Mouse (Mus musculus) embryo, embryonic 9.5 days (tissue): ENCODE data around the gene Tnip1.

Experiments used
- DNase-seq: peaks from one replicate; pipeline ENCODE4 v3.0.0-alpha.2; 2017; ENCODE audit errors: extremely low spot score

Gene Tnip1

DNA sequence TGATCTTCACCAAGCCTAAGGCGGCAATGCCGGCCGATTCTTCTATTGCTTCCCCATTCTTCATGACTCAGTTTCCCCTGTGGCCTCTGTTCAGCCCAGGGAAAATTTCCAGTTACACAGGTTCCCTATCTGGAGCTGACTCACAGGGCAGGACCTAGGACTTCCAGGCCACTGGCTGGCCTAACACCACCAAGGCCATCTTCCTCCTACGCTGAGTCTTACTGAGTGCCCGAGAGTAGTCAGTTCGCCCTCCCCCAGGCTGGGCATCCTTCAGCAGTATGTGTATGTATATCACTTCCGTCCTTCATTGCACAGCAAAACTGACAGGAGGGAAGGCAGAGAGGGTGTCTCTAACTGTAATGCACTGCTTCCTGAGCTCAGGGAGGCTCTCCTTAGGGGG, 28.5 kb downstream of the Tnip1 start:
- no peak for DNase-seq

DNA sequence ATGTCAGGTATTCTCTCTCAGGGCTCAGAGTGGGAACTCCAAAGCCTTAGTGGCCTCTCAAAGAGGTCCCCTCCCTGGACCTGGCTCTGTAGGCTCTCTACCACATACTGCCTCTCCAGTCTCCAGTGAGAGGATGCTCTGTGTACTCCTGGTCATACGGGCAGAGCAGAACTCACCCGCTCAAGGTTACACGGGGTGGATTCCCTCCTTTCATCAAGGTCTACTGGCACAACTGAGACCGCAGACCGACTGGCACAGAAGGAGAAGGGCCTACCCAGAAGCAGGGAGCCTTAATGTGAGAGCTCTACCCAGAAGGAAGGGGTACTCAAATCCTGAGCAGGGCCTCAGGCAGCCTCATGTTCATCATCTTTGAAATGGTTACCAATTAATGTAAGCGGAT, 30.2 kb downstream of the Tnip1 start:
- DNase-seq: no peak

DNA sequence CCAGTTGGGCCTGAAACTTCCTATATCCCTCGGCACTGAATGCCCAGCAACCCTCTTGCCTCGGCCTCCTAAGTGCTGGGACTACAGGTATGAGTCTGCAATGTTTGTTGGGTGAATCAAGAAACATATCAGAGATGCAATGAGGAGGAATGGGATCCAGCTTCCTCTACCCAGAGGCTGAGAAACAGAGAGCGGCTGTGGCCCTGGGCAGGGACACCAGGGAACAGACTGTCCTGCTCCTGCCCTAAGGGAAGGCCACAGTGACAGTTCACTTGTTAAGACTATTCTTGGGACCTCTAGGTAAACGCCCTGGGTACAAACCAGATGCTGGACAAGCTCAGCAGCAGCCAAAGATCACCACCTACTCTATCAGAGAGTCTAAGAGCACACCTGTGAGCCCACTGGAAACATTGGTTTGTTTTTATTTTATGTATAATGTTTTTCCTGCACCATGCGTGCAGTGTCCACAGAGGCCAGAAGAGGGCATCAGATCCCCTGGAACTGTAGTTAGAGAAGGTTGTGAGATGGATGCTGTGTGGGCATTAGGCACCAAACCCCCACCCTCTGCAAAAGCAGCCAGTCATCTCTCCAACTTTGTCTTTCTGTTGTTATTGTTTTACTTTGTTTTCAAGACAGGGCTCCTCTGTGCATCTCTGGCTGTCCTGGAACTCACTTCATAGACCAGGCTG, 31.2 kb downstream of the Tnip1 start:
- peak; percentile 29 for DNase-seq

DNA sequence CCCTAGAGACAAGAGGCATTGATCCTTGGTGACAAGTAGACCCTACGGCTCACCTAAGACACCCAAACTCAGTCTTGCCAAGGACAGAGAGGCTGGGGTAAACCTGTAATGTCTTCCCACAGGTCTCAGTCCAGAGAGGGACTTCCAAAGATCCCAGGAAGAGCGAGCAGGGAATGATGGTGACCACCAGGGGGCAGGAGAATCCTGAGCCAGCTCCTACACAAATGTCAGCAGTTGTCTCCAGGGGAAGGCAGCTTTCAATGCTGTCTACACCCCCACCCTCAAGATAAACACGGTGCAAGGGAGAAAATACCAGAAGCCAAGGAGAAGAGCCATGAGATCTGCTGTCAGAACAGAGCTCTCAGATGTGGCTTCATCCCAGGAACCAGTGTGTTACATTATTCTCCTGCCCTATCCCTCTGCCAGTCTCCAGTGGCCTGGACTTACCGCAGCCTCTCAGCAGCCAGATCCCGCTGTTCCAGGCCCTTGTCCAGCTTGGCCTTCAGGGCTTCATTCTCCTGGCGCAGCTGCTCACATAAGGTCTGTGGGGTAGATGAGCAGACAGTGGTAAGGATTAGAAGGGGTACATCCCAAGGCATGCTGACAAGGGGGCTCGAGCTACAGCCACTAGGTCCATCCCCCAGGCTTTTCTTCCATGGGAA, 32.3 kb downstream of the Tnip1 start:
- DNase-seq: peak; percentile 60

DNA sequence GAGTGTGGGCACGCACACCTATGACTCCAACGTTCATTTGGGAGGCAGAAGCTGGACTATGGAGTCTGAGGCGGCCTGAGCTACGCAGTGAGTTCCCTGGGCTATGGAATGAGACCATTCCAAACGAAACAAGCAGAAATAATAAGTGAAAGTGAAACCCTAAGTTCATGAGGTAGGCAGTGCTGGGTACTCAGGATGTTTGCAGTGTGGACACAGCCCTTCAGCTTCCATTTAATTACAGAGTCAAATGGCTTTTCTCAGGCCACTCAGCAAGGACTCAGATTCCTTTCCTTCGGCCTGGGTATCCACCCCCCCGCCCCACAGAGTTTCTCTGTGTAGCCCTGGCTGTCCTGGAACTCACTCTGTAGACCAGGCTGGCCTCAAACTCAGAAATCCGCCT, 33.0 kb downstream of the Tnip1 start:
- DNase-seq: no peak

DNA sequence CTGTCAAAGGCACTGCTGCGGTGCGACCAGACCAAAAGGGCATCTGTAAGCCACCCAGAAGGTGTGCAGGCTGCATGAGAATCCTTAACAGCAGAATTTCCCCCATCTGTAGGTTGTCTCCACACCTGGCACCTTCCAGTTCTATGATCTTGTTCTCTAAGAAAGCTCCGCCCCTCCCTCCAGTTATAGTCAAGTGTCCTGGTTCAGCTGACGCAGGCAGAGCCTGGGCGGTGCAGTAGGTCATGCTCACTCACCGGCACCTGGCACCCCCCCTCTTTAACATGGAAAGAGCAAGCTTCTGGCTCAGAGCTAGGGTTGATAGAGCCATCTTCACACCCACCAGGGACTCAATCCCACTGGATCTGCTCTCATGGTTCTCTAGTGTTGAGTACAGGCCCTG, 33.4 kb downstream of the Tnip1 start:
- DNase-seq: no peak

DNA sequence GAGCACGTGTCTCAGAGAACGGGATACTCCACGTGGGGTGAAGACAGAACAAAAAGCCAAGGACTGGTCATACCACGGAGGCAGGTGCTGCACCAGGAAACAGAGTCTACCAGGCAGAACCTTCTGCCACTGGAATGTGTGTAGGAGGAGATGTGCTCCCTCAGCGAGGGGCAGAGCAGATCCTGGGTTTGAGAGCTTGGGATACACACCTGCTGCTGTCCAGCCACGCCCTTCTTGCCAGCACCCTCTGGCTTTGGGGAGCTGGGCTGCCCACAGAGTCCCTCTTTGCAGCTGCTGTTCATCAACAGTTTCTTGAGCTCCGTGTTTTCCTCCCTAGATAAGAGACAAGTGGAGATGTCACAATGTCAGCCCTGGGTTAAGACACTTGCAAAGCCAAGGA, 33.8 kb downstream of the Tnip1 start:
- no peak for DNase-seq

DNA sequence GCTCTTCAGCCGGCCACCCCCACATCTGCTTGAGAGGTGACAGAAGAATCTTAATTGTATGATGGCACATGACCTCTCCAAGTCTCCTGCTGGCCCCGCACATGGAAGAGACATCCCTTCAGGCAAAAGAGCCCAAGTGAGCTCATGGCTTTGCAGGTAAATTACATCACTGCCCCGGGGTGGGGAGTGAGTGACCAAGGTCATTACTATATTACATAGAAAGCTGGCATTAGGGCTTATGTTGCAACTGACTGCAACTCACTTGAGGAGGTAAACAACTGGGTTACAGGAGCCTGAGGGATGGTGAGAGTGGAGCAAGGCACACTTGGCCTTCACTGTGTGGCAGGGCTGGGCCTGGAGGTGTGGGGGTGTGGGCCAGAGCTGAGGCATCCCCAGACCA, 34.5 kb downstream of the Tnip1 start:
- no peak for DNase-seq

DNA sequence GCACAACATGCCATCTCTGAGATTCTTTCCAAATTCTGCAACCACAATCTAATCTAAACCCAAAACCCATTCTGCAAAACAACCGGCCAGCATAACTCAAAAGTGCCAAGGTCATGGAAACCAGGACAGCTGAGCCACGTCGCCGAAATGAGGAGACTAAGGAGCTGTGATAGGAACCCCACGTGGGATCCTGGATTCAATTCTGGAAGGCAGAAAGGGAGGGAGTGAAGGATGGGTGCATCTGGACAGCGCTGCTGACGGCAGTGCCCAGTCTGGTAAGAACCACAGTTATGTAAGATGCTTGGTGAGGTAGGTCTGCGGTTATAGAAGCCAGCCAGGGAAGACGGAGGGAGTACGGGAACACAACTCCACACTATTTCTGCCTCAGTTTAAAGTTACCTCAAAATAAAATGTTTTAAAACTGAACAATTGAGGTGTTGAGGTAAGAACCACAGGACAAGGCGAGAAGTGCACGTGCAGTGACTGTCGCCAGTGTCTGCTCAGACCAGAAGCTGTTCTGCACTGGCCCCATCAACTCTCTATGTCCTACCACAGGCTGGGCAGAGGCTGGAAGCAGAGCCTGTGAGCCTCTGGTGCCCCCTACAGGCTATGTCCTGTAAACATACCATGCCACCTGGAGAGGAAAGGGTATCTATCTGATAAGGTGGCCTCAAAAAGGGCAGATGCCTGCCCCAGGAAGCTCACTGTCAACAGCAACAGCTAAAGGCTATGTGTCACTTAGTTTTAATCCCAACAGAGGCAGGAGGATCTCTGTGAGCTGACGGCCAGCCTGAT, 35.2 kb downstream of the Tnip1 start:
- peak; percentile 59 for DNase-seq

DNA sequence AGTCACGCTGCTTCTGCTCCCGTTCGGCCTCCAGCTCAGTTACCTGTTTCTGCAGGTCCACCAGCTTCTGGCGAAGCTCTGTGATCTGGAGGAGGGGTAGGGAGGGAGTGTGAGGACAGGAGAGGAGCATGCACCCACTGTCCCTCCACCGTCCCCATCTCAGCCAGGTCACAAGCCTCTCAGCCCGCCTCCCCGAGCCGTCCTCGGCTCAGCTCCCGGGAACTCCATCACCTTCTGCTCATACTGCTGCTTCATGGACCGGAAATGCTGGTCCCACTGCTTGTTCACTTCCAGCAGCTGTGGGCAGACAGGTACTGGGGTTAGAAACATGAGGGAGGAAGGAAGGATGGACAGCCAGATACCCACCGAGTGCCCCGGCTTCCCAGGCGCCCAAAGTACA, 38.6 kb downstream of the Tnip1 start:
- DNase-seq: no peak

DNA sequence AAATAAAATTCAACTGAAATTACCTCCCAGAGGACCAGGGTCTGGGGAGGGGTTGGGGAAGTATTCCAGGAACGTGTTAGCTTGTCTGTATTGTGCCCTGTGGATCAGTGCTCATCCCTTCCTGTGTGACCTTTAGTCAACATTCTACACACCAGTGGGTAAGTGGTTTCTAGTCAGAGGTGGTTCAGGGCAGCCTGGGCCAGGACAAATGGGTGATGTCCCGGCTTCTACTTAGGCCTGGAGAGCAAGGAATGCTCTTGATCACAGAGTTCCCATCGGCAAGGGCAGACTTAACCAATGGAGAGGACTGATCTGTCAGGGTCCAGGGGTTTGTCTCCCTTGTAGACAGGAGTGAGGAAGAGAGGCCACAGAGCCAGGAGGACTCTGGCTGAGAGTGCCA, 40.2 kb downstream of the Tnip1 start:
- DNase-seq: no peak

DNA sequence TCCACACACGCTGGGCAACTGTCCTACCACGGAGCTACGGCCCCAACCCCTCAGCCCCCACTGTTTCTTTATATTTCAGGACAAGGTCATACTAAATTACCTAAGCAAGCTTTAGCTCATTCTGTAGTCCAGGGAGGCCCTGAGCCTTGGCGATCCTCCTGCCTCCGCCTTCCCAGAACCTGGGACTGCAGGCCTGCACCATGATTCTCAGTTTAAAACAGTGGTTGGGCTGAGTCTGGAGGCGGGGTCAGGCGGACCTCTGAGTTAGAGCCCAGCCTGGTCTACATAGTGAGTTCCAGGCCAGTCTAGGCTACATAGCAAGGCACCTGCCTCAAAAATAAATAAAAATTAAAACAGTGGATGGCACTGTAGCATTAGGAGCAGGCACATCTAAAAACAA, 40.9 kb downstream of the Tnip1 start:
- DNase-seq: peak; percentile 37

DNA sequence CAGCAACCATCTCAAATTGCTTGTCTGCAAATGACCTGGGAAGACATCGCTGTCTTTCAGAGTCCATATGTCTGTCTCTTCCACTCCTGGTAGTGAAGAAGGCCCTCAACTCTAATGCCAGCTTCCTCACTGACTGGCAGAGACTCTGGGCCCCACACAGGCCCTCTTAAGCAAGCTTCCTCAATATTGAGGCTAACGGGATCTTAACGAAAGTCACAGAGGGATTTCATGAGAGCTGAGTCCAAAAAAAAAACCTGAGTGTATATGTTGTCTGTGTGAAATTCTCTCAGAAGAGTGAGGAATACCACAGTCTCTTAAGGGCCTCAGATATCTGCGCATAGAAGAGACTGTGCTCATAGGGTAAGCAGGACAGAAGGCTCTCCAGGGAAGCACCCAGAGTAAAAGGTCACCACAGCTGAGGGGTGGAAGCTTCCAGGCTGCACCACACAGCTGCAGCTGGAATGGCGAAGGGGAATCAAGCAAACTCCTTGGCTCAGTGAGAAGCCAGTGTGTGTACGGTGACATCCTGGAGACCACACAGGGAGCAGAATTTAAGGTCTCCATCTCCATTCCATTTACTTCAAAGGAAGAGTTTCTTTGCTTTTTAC, 41.6 kb downstream of the Tnip1 start:
- no peak for DNase-seq

DNA sequence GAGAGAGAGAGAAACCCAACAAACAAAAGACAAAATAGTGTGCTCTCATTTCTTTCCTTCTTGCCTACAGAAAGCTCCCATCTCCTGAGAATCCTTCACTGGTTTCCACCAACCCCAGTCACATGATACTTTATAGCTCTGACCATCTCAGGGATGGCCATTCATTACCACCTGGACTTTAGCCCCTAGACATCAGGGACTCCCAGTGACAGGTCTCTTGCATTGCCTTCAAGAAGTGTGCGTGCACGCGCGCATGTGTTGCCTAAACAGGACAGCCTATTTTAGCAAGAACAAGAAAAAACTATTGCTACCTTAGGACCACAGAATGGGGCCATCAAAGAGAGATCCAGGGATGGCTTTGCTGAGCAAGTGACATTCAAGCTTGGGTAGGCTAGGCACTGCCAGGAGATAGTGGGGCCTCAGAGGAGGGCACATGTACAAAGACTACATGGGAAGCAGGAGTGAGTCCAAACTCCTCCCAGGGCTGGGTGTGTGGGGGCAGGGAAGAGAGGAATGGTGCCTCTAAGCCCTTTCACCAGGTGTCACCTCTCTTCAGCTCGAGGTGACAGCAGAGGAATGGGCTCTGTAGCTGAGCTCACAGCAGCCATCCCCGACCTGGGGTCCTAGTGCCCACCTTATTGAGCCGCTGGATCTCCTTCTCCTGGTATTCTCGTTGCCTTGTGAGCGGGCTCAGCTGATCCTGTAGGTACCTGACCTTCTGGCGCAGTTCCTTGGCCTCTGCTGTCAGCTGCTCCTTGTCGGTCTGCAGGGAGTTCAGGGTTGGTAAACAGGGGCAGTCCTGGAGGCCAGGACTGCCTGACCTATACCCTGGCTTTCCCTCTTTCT, 42.4 kb downstream of the Tnip1 start:
- no peak for DNase-seq

DNA sequence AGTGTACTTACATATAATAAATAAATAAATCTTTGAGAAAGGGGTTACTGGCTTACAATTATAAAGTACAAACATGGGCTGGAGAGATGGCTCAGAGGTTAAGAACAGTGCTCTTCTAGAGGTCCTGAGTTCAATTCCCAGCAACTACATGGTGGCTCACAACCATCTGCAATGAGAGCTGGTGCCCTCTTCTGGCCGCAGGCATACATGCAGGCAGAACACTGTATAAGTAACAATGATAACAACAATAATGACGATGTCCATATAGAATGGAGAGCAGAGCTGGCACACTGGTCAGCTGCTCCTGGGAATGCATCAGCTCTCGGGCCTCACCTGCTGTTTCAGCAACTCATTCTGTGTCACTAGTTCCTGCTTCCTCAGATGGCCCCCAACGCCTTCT, 44.4 kb downstream of the Tnip1 start:
- DNase-seq: no peak

DNA sequence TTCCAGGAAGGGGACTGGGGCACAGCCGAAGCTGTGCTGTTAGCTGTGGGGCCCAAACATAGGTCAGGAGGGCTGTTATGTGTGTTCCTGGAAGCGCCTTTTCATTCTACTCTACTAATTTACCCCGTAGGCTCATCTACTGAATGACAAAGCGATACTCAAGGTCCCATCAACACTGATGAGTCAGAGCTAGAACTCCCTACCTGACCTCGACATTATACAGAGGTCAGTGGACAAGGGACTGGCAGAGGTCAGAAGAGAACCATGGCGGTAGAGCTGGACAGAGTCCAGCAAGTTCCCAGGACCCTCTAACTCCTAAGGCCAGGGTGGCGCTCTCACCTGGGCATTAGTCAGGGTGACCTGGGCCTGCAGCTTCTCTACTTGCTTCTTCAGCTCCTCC, 45.3 kb downstream of the Tnip1 start:
- DNase-seq: no peak

DNA sequence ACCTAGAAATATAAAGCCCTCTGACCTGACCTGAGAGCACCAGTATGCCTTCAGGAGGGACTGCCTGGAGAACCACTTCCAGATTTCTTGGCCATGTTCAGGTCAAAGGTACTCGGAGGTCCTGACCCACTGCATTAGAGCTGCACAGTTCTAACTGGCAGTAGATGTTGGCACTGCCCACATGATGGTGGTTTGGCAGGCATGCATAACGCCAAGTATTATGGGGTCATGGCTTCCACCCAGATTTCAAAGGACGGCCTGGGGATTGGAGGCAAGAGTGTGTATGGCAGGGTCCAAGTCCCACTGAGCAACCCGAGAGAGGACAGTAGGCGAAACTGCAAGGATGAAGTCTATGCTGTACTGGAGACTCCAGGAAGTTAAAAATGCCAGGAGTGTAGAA, 48.9 kb downstream of the Tnip1 start:
- no peak for DNase-seq

DNA sequence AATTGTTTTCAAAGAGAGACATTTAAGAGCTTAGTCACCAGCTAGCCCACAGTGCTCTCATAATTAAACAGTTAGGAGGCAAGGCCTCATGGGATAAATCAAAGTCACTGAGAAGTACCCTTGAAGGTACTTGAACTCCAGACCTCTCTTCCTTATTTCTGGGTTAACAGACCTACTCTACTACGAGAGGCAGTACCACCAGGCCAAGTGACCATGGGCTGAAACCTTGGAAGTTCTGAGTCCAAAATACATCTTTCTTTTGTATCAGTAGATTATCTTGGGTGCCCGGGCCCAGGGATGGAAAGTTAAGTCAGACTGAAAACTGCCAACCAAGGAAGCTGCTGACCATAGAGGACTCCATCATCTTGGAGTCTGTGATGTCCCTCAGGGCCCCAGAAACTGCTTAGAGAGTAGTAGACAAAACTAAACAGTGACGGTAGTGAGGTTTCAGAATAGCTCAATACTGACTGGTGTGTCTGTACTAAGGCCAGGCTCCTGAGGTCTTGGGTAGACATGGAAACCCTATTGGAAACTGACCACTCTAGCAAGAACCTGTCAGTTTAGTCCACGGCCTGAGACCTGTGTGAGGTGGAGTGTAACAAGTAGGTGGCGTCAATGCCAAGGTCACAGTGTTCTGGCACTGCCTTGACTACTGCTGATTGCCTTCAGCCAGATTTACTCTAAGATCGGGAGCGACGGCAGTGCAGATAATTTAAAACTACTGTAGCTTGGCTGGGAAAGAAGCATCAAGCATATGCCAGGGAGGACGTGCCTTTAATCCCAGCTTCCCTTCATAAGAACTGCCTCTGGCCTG, 50.0 kb downstream of the Tnip1 start:
- DNase-seq: no peak

DNA sequence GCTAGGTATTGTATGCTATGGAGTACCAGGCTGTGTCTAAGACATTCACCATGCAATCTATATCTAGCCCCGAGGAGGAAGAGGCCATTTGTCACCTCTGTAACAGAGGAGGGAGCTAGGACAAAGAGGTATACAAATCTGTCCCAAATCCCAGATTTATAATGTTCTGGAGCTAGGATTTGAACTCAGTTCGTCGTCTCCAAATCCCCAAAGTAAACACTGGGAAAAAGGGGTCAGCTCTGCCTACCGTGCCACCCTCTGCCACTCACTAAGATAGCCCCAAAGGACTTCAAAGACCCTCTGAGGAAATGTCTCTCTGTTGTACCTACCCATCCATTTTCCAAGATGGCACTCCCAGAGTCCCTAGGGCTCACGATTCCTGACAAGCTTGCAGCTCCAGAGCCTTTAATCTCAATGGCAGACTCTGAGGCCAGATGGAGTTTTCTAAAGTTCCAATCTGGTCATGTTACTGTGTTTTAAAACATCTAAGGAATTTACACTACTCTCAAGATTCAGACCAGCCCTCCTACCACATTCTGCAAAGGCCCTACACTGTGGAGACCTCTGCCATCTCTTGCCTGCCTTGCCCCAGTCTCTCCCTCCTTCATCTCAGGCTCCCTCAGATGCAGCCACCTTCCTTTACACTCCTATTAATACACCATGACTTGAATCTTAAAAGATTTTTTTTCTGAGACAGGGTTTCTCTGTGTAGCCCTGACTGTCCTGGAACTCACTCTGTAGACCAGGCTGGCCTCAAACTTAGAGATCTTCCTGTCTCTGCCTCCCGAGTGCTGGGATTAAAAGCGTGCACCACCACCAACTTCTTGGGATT, 50.8 kb downstream of the Tnip1 start:
- DNase-seq: no peak

DNA sequence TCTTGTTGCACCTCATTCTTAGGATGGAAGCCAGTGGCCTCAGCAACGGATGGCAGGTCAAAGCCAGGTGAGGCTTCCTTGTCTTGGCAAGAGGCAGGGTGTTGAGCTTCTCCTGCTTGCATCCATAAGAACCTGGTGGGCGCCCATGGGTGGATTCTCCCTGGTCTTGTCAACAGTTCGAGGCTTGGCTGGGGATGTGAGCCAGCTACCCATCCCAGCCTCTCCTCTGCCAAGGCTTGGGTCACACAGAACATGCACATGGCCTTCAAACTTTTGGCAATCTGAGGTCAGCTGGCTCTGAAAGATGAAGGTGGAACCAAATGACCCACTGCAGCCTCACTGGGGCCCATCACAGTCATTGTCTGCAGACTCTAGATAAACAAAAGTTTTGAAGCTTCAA, 51.5 kb downstream of the Tnip1 start:
- no peak for DNase-seq
